In genomic region chr1:161479854-161480253, GRCm38 (mm10) we compare ENCODE assay signal across 39 mouse cellular contexts. TPM values are rescaled to one million over a fixed set of nuclear protein-coding genes. Genes with fewer than 3 reads are reported as not detected.
A peak's percentile ranks its signal among the peaks of the same experiment; 100 is the strongest.
DNase-seq lines count a peak whose midpoint lies in the region; ATAC-seq and TF ChIP-seq lines count a peak whose summit lies in the region.
"Had no signal": no experiment of that assay in that cellular context is flagged by ENCODE, and none has a peak within 500 bp of the region (broad histone marks: within the 10 kb centered on the region; RNA-seq: fewer than 3 reads in every experiment).

No protein-coding gene starts in this region.

- no peaks in the 10 kb centered on the region for H3K27me3 ChIP-seq in heart, embryonic 10.5 days (ENCODE audit: insufficient read depth, poor library complexity, severe bottlenecking)
- H3K27me3 ChIP-seq in myocyte (ENCODE audit: control insufficient read depth, insufficient read depth, insufficient read length) = no peaks in the 10 kb centered on the region
- H3K27me3 ChIP-seq in neural tube, embryonic 15.5 days (replicated peaks) = no peaks in the 10 kb centered on the region
- H3K27me3 ChIP-seq: embryonic facial prominence, embryonic 15.5 days; hindbrain, embryonic 15.5 days; limb, embryonic 13.5 days; liver, embryonic 12.5 days had no signal

- peak; percentile 29 for DNase-seq in heart, adult 11 months
- no peak for DNase-seq in heart, embryonic 10.5 days (ENCODE audit: low spot score)
- peak; percentile 11 for DNase-seq in CD4-positive helper T cell, adult 2 months (ENCODE audit: low read depth, low spot score)
- DNase-seq in frontal cortex, postnatal 10 days (ENCODE audit: low spot score in 2 of 2) = no peak
- no peak for DNase-seq in adrenal gland, postnatal 25 days
- DNase-seq: cerebellum, adult 11-12 months; cerebellum, postnatal 36 days; embryo, embryonic 11 days; forebrain, postnatal 0 days; gastrocnemius, postnatal 36 days; heart, postnatal 4 days; kidney, adult 9 months; kidney, postnatal 36 days; layer of hippocampus, postnatal 36 days; lung, adult 2 months; lung, postnatal 4 days; retina, postnatal 1 day; right cerebral cortex, postnatal 25 days; spleen, adult 18-20 months; thymus, postnatal 25 days had no signal

- WGBS in heart, embryonic 10.5 days = 77% methylated on average over 1 of the region's 1 CpGs
- 96% methylated on average over 1 of the region's 1 CpGs for WGBS in neural tube, embryonic 15.5 days

- H3K4me3 ChIP-seq in heart, embryonic 10.5 days = no peak overlapping the region
- H3K4me3 ChIP-seq in bone marrow macrophage, adult 2 months (ENCODE audit: insufficient read depth, low read length) = no peak overlapping the region
- H3K4me3 ChIP-seq in myocyte = no peak overlapping the region
- no peak overlapping the region for H3K4me3 ChIP-seq in neural tube, embryonic 15.5 days (replicated peaks)
- H3K4me3 ChIP-seq: embryonic facial prominence, embryonic 15.5 days; forebrain, embryonic 10.5 days; hindbrain, embryonic 15.5 days; limb, embryonic 13.5 days; liver, embryonic 12.5 days; midbrain, embryonic 10.5 days had no signal

- H3K4me1 ChIP-seq in heart, embryonic 10.5 days = no peaks in the 10 kb centered on the region
- peaks cover 23% of the 10 kb centered on the region for H3K4me1 ChIP-seq in bone marrow macrophage, adult 2 months (ENCODE audit: control insufficient read depth, insufficient read depth, low read length)
- H3K4me1 ChIP-seq in neural tube, embryonic 15.5 days = no peaks in the 10 kb centered on the region
- H3K4me1 ChIP-seq: embryonic facial prominence, embryonic 15.5 days; forebrain, embryonic 10.5 days; hindbrain, embryonic 15.5 days; limb, embryonic 13.5 days; liver, embryonic 12.5 days; midbrain, embryonic 10.5 days had no signal

- H3K9me3 ChIP-seq in heart, embryonic 10.5 days = no peaks in the 10 kb centered on the region
- H3K9me3 ChIP-seq in neural tube, embryonic 15.5 days (replicated peaks) = no peaks in the 10 kb centered on the region
- H3K9me3 ChIP-seq: embryonic facial prominence, embryonic 15.5 days; forebrain, embryonic 10.5 days; hindbrain, embryonic 15.5 days; limb, embryonic 13.5 days; liver, embryonic 12.5 days; midbrain, embryonic 10.5 days had no signal

- TF ChIP-seq CTCF in bone marrow macrophage, adult 2 months (IDR thresholded peaks at IDR 0.05; ENCODE audit: low read depth, low read length) = no peak

- ATAC-seq in neural tube, embryonic 15.5 days (ENCODE audit: low FRiP score) = no peak
- ATAC-seq: forebrain, postnatal 0 days; intestine, embryonic 16.5 days; liver, embryonic 12.5 days had no signal

- H3ac ChIP-seq in myocyte (ENCODE audit: control insufficient read depth, insufficient read length) = no peak overlapping the region

- TF ChIP-seq POLR2A in bone marrow macrophage, adult 2 months (IDR thresholded peaks at IDR 0.05; ENCODE audit: borderline replicate concordance, low read depth, low read length) = no peak
- TF ChIP-seq POLR2A in myocyte (IDR thresholded peaks at IDR 0.05; ENCODE audit: insufficient read length, low read depth) = no peak

- H3K79me2 ChIP-seq in myocyte (ENCODE audit: control insufficient read depth, insufficient read depth) = no peaks in the 10 kb centered on the region

- H3K36me3 ChIP-seq in heart, embryonic 10.5 days = no peaks in the 10 kb centered on the region
- H3K36me3 ChIP-seq in myocyte (ENCODE audit: control insufficient read depth, insufficient read depth) = no peaks in the 10 kb centered on the region
- H3K36me3 ChIP-seq in neural tube, embryonic 15.5 days = no peaks in the 10 kb centered on the region
- H3K36me3 ChIP-seq: embryonic facial prominence, embryonic 15.5 days; forebrain, embryonic 10.5 days; hindbrain, embryonic 15.5 days; limb, embryonic 13.5 days; liver, embryonic 12.5 days; midbrain, embryonic 10.5 days had no signal

- H3K9ac ChIP-seq in neural tube, embryonic 15.5 days (replicated peaks) = no peak overlapping the region
- H3K9ac ChIP-seq: embryonic facial prominence, embryonic 15.5 days; forebrain, postnatal 0 days; hindbrain, embryonic 15.5 days; limb, embryonic 13.5 days; liver, embryonic 12.5 days had no signal

- no peak overlapping the region for H3K4me2 ChIP-seq in myocyte (ENCODE audit: low read depth)
- no peak overlapping the region for H3K4me2 ChIP-seq in neural tube, embryonic 15.5 days
- H3K4me2 ChIP-seq: embryonic facial prominence, embryonic 15.5 days; hindbrain, embryonic 15.5 days; limb, embryonic 13.5 days; liver, embryonic 12.5 days had no signal

- H3K27ac ChIP-seq in heart, embryonic 10.5 days = no peak overlapping the region
- H3K27ac ChIP-seq in bone marrow macrophage, adult 2 months (ENCODE audit: insufficient read depth, low read depth, low read length) = peak overlapping the region; percentile 71
- no peak overlapping the region for H3K27ac ChIP-seq in neural tube, embryonic 15.5 days (replicated peaks)
- H3K27ac ChIP-seq: embryonic facial prominence, embryonic 15.5 days; forebrain, embryonic 10.5 days; hindbrain, embryonic 15.5 days; limb, embryonic 13.5 days; liver, embryonic 12.5 days; midbrain, embryonic 10.5 days had no signal

TF ChIP-seq in myocyte, 11 proteins besides CTCF, POLR2A, EP300 and RAD21:
- TF ChIP-seq POLR2AphosphoS2 (IDR thresholded peaks at IDR 0.05; ENCODE audit: insufficient read length, low read depth) (no peak), USF1 (IDR thresholded peaks at IDR 0.05; ENCODE audit: low read depth) (peak; percentile 91), MAX (IDR thresholded peaks at IDR 0.05; ENCODE audit: low read depth) (no peak), MYOG (IDR thresholded peaks at IDR 0.05; ENCODE audit: control insufficient read depth in 1 of 3, insufficient read depth in 1 of 3, insufficient read length in 2 of 3, low read depth in 2 of 3) (no peak), TCF12 (IDR thresholded peaks at IDR 0.05; ENCODE audit: insufficient read depth, poor library complexity, severe bottlenecking) (no peak), MYOD1 (IDR thresholded peaks at IDR 0.05; ENCODE audit: control insufficient read depth in 1 of 3, insufficient read length in 2 of 3, low read depth in 2 of 3) (no peak)

RNA-seq across cellular contexts. Expression of gene Tnfsf18, which starts 14.6 kb away (rescaled TPM):
- polyA plus RNA-seq in heart, embryonic 10.5 days (2016; fragmentation: Nextera tagmentation; extraction: Ambion mirVana) = 0.11 TPM in 1 of 2 replicates, not detected in the other
- not detected in 2 replicates for polyA plus RNA-seq in bone marrow macrophage, adult 2 months (2012; ENCODE audit: insufficient read depth, insufficient read length, missing spikeins)
- 0.02 TPM for polyA plus RNA-seq in myocyte (2012; fragmentation: generic; extraction: Trizol)
- total RNA-seq in adrenal gland, postnatal 25 days (2021) = not detected in 2 replicates
- not detected in 2 replicates for polyA plus RNA-seq in neural tube, embryonic 15.5 days (2015; fragmentation: Nextera tagmentation; extraction: Ambion mirVana)
- total RNA-seq: adrenal gland, adult 18-20 months; adrenal gland, postnatal 4 days; gastrocnemius, adult 18-20 months; gastrocnemius, postnatal 36 days; heart, postnatal 4 days; layer of hippocampus, adult 8-10 months; layer of hippocampus, postnatal 36 days; left cerebral cortex, postnatal 10 days; midbrain, postnatal 0 days had no signal
- polyA plus RNA-seq: forebrain, embryonic 10.5 days; forebrain, postnatal 0 days; heart, embryonic 16.5 days; intestine, embryonic 16.5 days; limb, embryonic 13.5 days; liver, embryonic 12.5 days; lung, adult 2 months; midbrain, embryonic 10.5 days; midbrain, postnatal 0 days; neural tube, embryonic 11.5 days; testis, adult 2 months had no signal

Comparison
In these comparisons a context has a peak if more than half of its experiments do, and no peak if none do; other contexts are left out.
1. DNase-seq: peak in heart, adult 11 months (single experiment) and CD4-positive helper T cell, adult 2 months (single experiment); none in heart, embryonic 10.5 days (single experiment), frontal cortex, postnatal 10 days (0 of 2) and adrenal gland, postnatal 25 days (single experiment).